Mouse (Mus musculus) C2C12 (cell line): ENCODE measurements around the gene Psmd2. TPM values are rescaled to one million over a fixed set of nuclear protein-coding genes. Genes with fewer than 3 reads are reported as not detected.

Experiments used
- H3K27me3 ChIP-seq: one replicate; pipeline ENCODE4 v1.6.1; 2011; ENCODE audit not compliant: control insufficient read depth, insufficient read depth, insufficient read length
- H3K36me3 ChIP-seq: one replicate; pipeline ENCODE4 v1.6.1; 2011; ENCODE audit not compliant: control insufficient read depth, insufficient read depth
- H3K4me3 ChIP-seq: one replicate; pipeline ENCODE4 v1.5.1; 2011; ENCODE audit warnings: mild to moderate bottlenecking, control low read depth; ENCODE audit not compliant: poor library complexity, insufficient read depth, severe bottlenecking
- H3K79me2 ChIP-seq: one replicate; pipeline ENCODE4 v1.6.1; 2011; ENCODE audit not compliant: control insufficient read depth, insufficient read depth
- H3K79me3 ChIP-seq: one replicate; pipeline ENCODE4 v1.6.1; 2011; ENCODE audit warnings: low read depth, control low read depth
- H3ac ChIP-seq: one replicate; pipeline ENCODE3; 2011; ENCODE audit warnings: low read depth; ENCODE audit not compliant: control insufficient read depth, insufficient read length
- CEBPB ChIP-seq: IDR thresholded peaks from one replicate; pipeline ENCODE4 v1.6.1; 2011; ENCODE audit warnings: low read depth, mild to moderate bottlenecking, control low read depth, moderate library complexity
- CTCF ChIP-seq: IDR thresholded peaks from one replicate; pipeline ENCODE4 v1.5.1; 2011; ENCODE audit not compliant: control insufficient read depth, insufficient read depth, insufficient read length
- FOSL1 ChIP-seq: IDR thresholded peaks from one replicate; pipeline ENCODE4 v1.8.0; 2011; ENCODE audit warnings: mild to moderate bottlenecking, low read length; ENCODE audit not compliant: poor library complexity, insufficient read depth, severe bottlenecking
- MAX ChIP-seq: IDR thresholded peaks from one replicate; pipeline ENCODE4 v1.6.1; 2011; ENCODE audit warnings: mild to moderate bottlenecking, control low read depth
- MYOD1 ChIP-seq: IDR thresholded peaks from one replicate; pipeline ENCODE4 v1.6.1; 2011; ENCODE audit warnings: low read depth; ENCODE audit not compliant: control insufficient read depth, insufficient read length
- MYOG ChIP-seq: IDR thresholded peaks from one replicate; pipeline ENCODE4 v1.6.1; 2011; ENCODE audit not compliant: control insufficient read depth, insufficient read length; ENCODE audit errors: extremely low read depth
- USF1 ChIP-seq: IDR thresholded peaks from one replicate; pipeline ENCODE4 v1.6.1; 2011; ENCODE audit warnings: low read depth, mild to moderate bottlenecking, control low read depth, moderate library complexity
- polyA plus RNA-seq: library from polyadenylated mRNA; unstranded; fragments of >200 nt; fragmentation: generic; extraction: Trizol; gene quantifications from one replicate; pipeline ENCODE4 v1.2.1, GENCODE M21; 2012; ENCODE audit warnings: missing spikeins

Gene Psmd2
- polyA plus RNA-seq, 1 experiment, result 297 TPM

- H3K27me3 ChIP-seq, result no peaks in the 10 kb centered on the region
- TF ChIP-seq FOSL1 (no peak), USF1 (no peak), MAX (no peak), MYOD1 (no peak), MYOG (no peak), CEBPB (no peak), CTCF (no peak)
- H3K4me3 ChIP-seq, result no peak overlapping the region
- H3ac ChIP-seq, result no peak overlapping the region
- peaks cover 37% of the 10 kb centered on the region for H3K79me3 ChIP-seq
- peaks cover 42% of the 10 kb centered on the region for H3K79me2 ChIP-seq
- H3K36me3 ChIP-seq, result peaks cover 29% of the 10 kb centered on the region
Observed at GRCm38 (mm10) chr16:20671886-20672285, 20.4 kb downstream of the Psmd2 start.

- TF ChIP-seq CEBPB, result peak; percentile 12
- no peak for TF ChIP-seq FOSL1
- TF ChIP-seq MYOG, result no peak
- TF ChIP-seq MYOD1, result no peak
- peak; percentile 90 for TF ChIP-seq MAX
- TF ChIP-seq CTCF, result no peak
- TF ChIP-seq USF1, result peak; percentile 99
Observed at GRCm38 (mm10) chr16:20672500-20672902, 21.0 kb downstream of the Psmd2 start.

GRCm38 (mm10) chr16:20672965-20673705 lies 21.7 kb downstream of the Psmd2 start:
- Histone ChIP-seq H3ac (peak overlapping the region; percentile 94), H3K36me3 (peaks cover 39% of the 10 kb centered on the region), H3K4me3 (peak overlapping the region; percentile 93), H3K79me3 (peaks cover 42% of the 10 kb centered on the region), H3K27me3 (no peaks in the 10 kb centered on the region), H3K79me2 (peaks cover 53% of the 10 kb centered on the region)
- TF ChIP-seq MYOG, result no peak
- TF ChIP-seq CTCF, result no peak
- no peak for TF ChIP-seq MAX
- no peak for TF ChIP-seq MYOD1
- TF ChIP-seq USF1, result no peak
- no peak for TF ChIP-seq CEBPB
- no peak for TF ChIP-seq FOSL1

More at GRCm38 (mm10) chr16:20672500-20672902, 21.0 kb downstream of the Psmd2 start:
- peak overlapping the region; percentile 94 for H3ac ChIP-seq
- peaks cover 48% of the 10 kb centered on the region for H3K79me2 ChIP-seq
- H3K4me3 ChIP-seq, result peak overlapping the region; percentile 93
- peaks cover 42% of the 10 kb centered on the region for H3K79me3 ChIP-seq
- peaks cover 35% of the 10 kb centered on the region for H3K36me3 ChIP-seq
- H3K27me3 ChIP-seq, result no peaks in the 10 kb centered on the region

GRCm38 (mm10) chr16:20673706-20674303 lies 22.4 kb downstream of the Psmd2 start:
- peaks cover 45% of the 10 kb centered on the region for H3K36me3 ChIP-seq
- H3K79me3 ChIP-seq, result peaks cover 48% of the 10 kb centered on the region
- H3K79me2 ChIP-seq, result peaks cover 60% of the 10 kb centered on the region
- H3ac ChIP-seq, result peak overlapping the region; percentile 94
- no peak for TF ChIP-seq CEBPB
- TF ChIP-seq MYOD1, result no peak
- no peak for TF ChIP-seq MYOG
- TF ChIP-seq CTCF, result no peak
- no peak for TF ChIP-seq FOSL1
- no peak for TF ChIP-seq MAX
- no peak for TF ChIP-seq USF1
- peak overlapping the region; percentile 93 for H3K4me3 ChIP-seq
- H3K27me3 ChIP-seq, result no peaks in the 10 kb centered on the region

- Histone ChIP-seq H3K79me2 (peaks cover 74% of the 10 kb centered on the region), H3K27me3 (no peaks in the 10 kb centered on the region), H3K4me3 (peak overlapping the region; percentile 11), H3ac (no peak overlapping the region), H3K79me3 (peaks cover 60% of the 10 kb centered on the region), H3K36me3 (peaks cover 59% of the 10 kb centered on the region)
- TF ChIP-seq CTCF, result no peak
Observed at GRCm38 (mm10) chr16:20675213-20675612, 23.8 kb downstream of the Psmd2 start.

GRCm38 (mm10) chr16:20676702-20677101 lies 25.2 kb downstream of the Psmd2 start:
- H3ac ChIP-seq, result no peak overlapping the region
- peaks cover 74% of the 10 kb centered on the region for H3K36me3 ChIP-seq

More at GRCm38 (mm10) chr16:20676702-20677101, 25.2 kb downstream of the Psmd2 start:
- Histone ChIP-seq H3K79me2 (peaks cover 89% of the 10 kb centered on the region), H3K79me3 (peaks cover 64% of the 10 kb centered on the region), H3K4me3 (no peak overlapping the region), H3K27me3 (no peaks in the 10 kb centered on the region)
- TF ChIP-seq CEBPB (no peak), USF1 (no peak)
